Mouse (Mus musculus): ENCODE measurements at regions not wholly inside any gene's neighbourhood (a gene's known extent, or its start where the extent isn't known, plus 50 kb on each side); places are given as distances from the start of the nearest gene placed in this dataset.
A peak's percentile ranks its signal among the peaks of the same experiment; 100 is the strongest.
"Not testable (repeated sequence)": the region's sequence is repeated elsewhere in the genome, so short reads cannot be mapped to it uniquely, and the experiment has no call there.

GRCm38 (mm10) chr1:107807367-107807766 is 217.6 kb downstream of the Serpinb8 start:
- H3K27ac ChIP-seq; H3K27me3 ChIP-seq; H3K9me3 ChIP-seq; H3K9ac ChIP-seq; H3K4me1 ChIP-seq; ATAC-seq (ENCODE audit: insufficient number of reproducible peaks, insufficient read depth, low FRiP score, low TSS enrichment); H3K4me2 ChIP-seq (replicated peaks); H3K36me3 ChIP-seq; H3K4me3 ChIP-seq: not testable (repeated sequence)
- WGBS, result 83% methylated on average over 2 of the region's 2 CpGs

GRCm38 (mm10) chr1:107811136-107811535 is 221.3 kb downstream of the Serpinb8 start:
- no peak for ATAC-seq (ENCODE audit: insufficient number of reproducible peaks, insufficient read depth, low FRiP score, low TSS enrichment)
- H3K27ac ChIP-seq, result no peak overlapping the region
- H3K36me3 ChIP-seq, result no peaks in the 10 kb centered on the region
- H3K9me3 ChIP-seq, result no peaks in the 10 kb centered on the region
- no peak overlapping the region for H3K4me2 ChIP-seq (replicated peaks)
- no peak overlapping the region for H3K9ac ChIP-seq
- no peak overlapping the region for H3K4me3 ChIP-seq
- 63% methylated on average over 1 of the region's 1 CpGs for WGBS
- no peaks in the 10 kb centered on the region for H3K27me3 ChIP-seq
- H3K4me1 ChIP-seq, result no peaks in the 10 kb centered on the region

DNA sequence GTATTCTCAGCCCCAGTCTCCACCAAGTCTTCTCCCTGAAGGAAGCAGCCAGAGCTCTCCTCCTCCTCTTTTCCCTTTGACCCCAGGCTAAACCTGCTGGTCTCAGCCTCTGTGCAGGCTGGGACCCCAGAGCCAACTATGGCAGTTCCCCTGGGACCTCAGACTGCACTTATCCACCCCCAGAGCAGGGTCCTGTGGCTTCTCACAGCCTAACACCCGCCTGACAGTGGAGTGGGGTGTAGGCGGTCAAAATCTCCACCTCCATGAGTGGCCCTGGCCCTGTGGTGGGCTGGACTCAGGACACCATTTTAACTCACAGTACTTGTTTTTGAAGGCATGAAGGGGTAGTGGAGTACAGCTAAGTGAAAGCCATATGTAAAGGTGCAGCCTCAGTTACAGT is 222.1 kb downstream of the Serpinb8 start:
- no peak overlapping the region for H3K4me3 ChIP-seq
- WGBS, result 78% methylated on average over 2 of the region's 2 CpGs
- no peaks in the 10 kb centered on the region for H3K36me3 ChIP-seq
- ATAC-seq (ENCODE audit: insufficient number of reproducible peaks, insufficient read depth, low FRiP score, low TSS enrichment), result peak; percentile 69; the same call in 1 of the 2 replicates
- no peak overlapping the region for H3K9ac ChIP-seq
- H3K9me3 ChIP-seq, result no peaks in the 10 kb centered on the region
- no peak overlapping the region for H3K27ac ChIP-seq
- H3K4me2 ChIP-seq (replicated peaks), result no peak overlapping the region
- no peaks in the 10 kb centered on the region for H3K27me3 ChIP-seq
- no peaks in the 10 kb centered on the region for H3K4me1 ChIP-seq

DNA sequence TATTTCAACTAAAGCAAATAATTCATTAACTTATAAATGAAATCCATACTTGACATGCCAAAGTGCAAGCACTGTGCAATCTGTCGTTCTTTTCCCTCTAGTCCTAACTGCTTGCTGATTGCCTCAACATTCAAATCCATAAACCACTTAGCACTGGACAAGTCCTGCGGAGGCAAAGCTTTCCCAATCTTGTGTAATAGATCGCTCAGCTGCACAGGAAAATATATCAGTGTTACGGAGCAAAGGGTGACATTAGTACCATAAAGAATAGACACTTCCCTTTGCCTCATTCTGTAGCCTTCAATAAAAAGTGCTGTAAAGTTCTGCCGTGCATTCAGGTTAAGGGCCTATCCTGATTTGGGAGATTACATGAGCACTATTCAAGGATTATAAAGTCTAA is 248.1 kb downstream of the Serpinb8 start:
- 83% methylated on average over 5 of the region's 5 CpGs for WGBS
- Histone ChIP-seq H3K27ac (no peak overlapping the region), H3K36me3 (no peaks in the 10 kb centered on the region), H3K4me2 (replicated peaks) (no peak overlapping the region), H3K27me3 (no peaks in the 10 kb centered on the region), H3K9ac (no peak overlapping the region), H3K9me3 (no peaks in the 10 kb centered on the region), H3K4me1 (no peaks in the 10 kb centered on the region), H3K4me3 (no peak overlapping the region)
- ATAC-seq (ENCODE audit: insufficient number of reproducible peaks, insufficient read depth, low FRiP score, low TSS enrichment), result no peak

DNA sequence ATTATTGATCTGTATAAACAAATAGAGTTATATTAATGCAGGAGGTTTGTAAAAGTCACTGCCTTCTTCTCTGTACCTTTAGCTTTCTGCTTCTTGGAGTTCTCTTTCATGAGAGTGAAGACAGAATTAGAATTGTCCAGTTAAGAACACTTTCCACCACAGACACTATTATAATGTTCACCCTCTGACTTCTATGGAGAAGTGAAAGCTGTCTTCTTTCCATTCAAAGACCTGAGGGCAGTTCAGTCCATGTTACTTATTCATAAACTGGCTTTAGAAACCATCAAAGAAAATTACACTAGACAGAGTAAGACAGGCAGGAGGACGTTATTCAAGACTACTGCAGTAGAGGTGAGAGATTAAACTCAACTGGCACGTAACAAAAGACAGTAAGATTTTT is 262.6 kb downstream of the Serpinb8 start:
- no peak overlapping the region for H3K4me3 ChIP-seq
- H3K4me1 ChIP-seq, result no peaks in the 10 kb centered on the region
- no peak overlapping the region for H3K9ac ChIP-seq
- H3K4me2 ChIP-seq (replicated peaks), result no peak overlapping the region
- H3K27ac ChIP-seq, result no peak overlapping the region
- H3K27me3 ChIP-seq, result no peaks in the 10 kb centered on the region
- no peak for ATAC-seq (ENCODE audit: insufficient number of reproducible peaks, insufficient read depth, low FRiP score, low TSS enrichment)
- no peaks in the 10 kb centered on the region for H3K36me3 ChIP-seq
- WGBS, result 42% methylated on average over 2 of the region's 2 CpGs
- H3K9me3 ChIP-seq, result no peaks in the 10 kb centered on the region

DNA sequence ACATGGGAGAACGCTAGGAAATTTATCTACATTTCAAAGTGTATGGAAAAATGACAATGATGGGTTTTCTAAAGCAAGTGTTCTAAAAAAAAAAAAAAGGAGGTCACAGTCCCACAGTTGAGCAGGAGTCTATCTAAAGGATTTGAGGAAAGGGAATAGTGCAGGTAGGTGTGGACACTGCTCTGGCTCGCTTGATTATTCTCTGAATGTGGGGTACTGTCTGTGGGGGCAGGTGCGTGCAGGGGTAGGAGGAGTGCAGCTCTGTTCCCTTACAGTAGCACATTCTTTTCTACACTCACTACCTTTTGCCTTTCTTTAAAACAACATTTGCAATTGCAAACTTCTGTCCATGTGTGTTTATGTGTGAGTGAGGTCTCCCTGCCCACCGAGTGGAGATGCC is 263.2 kb downstream of the Serpinb8 start:
- Histone ChIP-seq H3K36me3 (no peaks in the 10 kb centered on the region), H3K4me1 (no peaks in the 10 kb centered on the region), H3K27ac (no peak overlapping the region), H3K4me2 (replicated peaks) (no peak overlapping the region), H3K9me3 (no peaks in the 10 kb centered on the region), H3K4me3 (no peak overlapping the region), H3K9ac (no peak overlapping the region), H3K27me3 (no peaks in the 10 kb centered on the region)
- no peak for ATAC-seq (ENCODE audit: insufficient number of reproducible peaks, insufficient read depth, low FRiP score, low TSS enrichment)
- WGBS, result 80% methylated on average over 4 of the region's 4 CpGs

DNA sequence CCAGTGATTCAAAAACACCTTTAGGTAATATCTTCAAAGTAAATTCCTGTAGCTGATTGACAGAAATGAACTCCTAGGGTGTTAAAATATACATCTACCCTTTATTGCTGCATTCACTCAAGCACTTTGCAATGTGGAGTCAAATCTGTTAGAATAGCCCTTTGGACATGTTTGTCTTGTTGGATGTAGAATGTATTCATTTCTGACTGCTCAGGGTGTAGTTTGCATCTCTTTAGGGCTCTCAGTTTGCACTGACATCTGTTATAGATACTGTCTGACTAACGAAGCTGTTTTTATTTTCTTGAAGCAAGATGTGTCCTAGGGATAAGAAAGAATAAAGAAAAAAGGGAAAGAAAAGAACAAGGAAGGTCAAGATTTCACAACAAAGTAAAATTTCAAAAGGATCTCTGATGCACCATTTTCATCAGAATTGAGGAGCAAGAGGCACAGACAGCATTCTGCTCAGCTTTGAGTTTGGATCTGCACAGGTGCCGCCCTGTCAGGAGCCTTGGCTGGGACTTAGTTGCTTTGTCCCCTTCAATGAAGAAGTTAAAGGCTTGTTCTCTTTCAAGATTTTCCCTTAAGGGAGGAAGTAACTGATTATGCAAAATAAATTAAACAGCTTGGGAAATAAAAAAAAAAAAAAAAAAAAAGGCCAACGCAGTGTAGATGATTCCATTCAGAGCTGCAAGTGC is 308.1 kb downstream of the Serpinb8 start:
- no peak overlapping the region for H3K4me3 ChIP-seq
- WGBS, result 35% methylated on average over 3 of the region's 3 CpGs
- no peak overlapping the region for H3K27ac ChIP-seq
- no peaks in the 10 kb centered on the region for H3K9me3 ChIP-seq
- H3K4me1 ChIP-seq, result no peaks in the 10 kb centered on the region
- H3K4me2 ChIP-seq (replicated peaks), result no peak overlapping the region
- H3K36me3 ChIP-seq, result no peaks in the 10 kb centered on the region
- ATAC-seq (ENCODE audit: insufficient number of reproducible peaks, insufficient read depth, low FRiP score, low TSS enrichment), result no peak
- no peak overlapping the region for H3K9ac ChIP-seq
- no peaks in the 10 kb centered on the region for H3K27me3 ChIP-seq

- no peak overlapping the region for H3K9ac ChIP-seq
- WGBS, result 89% methylated on average over 4 of the region's 4 CpGs
- no peaks in the 10 kb centered on the region for H3K9me3 ChIP-seq
- no peaks in the 10 kb centered on the region for H3K36me3 ChIP-seq
- ATAC-seq (ENCODE audit: insufficient number of reproducible peaks, insufficient read depth, low FRiP score, low TSS enrichment), result no peak
- H3K27me3 ChIP-seq, result no peaks in the 10 kb centered on the region
- no peak overlapping the region for H3K4me2 ChIP-seq (replicated peaks)
- H3K4me3 ChIP-seq, result no peak overlapping the region
- no peaks in the 10 kb centered on the region for H3K4me1 ChIP-seq
- H3K27ac ChIP-seq, result no peak overlapping the region
These were observed 309.5 kb downstream of the Serpinb8 start for GRCm38 (mm10) chr1:107899261-107899660.

- Histone ChIP-seq H3K27ac (no peak overlapping the region), H3K4me2 (replicated peaks) (no peak overlapping the region), H3K9me3 (no peaks in the 10 kb centered on the region), H3K4me3 (no peak overlapping the region), H3K36me3 (no peaks in the 10 kb centered on the region), H3K27me3 (no peaks in the 10 kb centered on the region), H3K4me1 (no peaks in the 10 kb centered on the region), H3K9ac (no peak overlapping the region)
- ATAC-seq (ENCODE audit: insufficient number of reproducible peaks, insufficient read depth, low FRiP score, low TSS enrichment), result no peak
- WGBS, result 71% methylated on average over 2 of the region's 2 CpGs
These were observed 310.6 kb downstream of the Serpinb8 start for GRCm38 (mm10) chr1:107900449-107900848.

- no peaks in the 10 kb centered on the region for H3K36me3 ChIP-seq
- no peaks in the 10 kb centered on the region for H3K9me3 ChIP-seq
- no peak overlapping the region for H3K4me2 ChIP-seq (replicated peaks)
- H3K4me3 ChIP-seq, result no peak overlapping the region
- H3K4me1 ChIP-seq, result no peaks in the 10 kb centered on the region
- H3K27ac ChIP-seq, result no peak overlapping the region
- WGBS, result 67% methylated on average over 1 of the region's 1 CpGs
- H3K9ac ChIP-seq, result no peak overlapping the region
- no peaks in the 10 kb centered on the region for H3K27me3 ChIP-seq
- ATAC-seq (ENCODE audit: insufficient number of reproducible peaks, insufficient read depth, low FRiP score, low TSS enrichment), result no peak
These were observed 311.1 kb downstream of the Serpinb8 start for GRCm38 (mm10) chr1:107900913-107901312.

DNA sequence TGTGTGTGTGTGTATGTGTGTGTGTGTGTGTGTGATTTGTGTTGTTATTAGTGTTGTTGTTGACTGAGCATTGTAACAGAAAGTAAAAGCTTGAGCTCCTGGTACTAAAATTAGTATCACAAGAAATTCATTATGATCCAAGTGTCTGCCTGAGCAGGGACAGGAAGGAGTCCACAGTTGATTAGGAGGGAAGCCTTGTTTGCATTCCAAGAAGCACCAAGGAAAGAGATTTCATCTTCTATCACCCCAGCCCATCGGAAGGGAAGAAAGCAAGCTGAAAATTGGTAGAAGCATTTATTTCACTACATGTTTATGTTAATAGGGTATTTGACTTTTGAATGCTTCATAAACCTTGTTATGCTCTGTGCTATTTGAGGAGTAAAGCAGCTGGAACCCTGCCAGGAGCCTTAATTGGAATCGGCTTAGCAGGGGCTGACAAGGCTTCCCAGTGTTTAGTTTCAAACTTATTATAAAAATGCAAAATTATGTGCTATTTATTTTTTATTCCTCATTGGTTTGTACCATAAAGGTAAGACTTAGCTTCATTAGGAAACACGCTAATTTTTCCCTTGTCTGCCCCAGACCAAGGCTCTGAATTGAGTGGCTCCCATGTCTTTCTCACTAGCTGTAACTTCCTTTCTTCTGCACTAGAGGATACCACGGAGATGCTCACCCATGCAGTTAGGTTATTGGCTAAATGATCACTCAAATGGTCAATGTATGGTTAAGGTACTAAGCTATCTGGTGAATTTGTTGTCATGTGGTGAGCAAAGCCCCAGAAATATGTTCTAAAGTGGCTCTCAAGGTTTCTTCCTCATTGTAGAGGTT is 318.6 kb downstream of the Serpinb8 start:
- H3K9me3 ChIP-seq, result no peaks in the 10 kb centered on the region
- no peak overlapping the region for H3K4me3 ChIP-seq
- no peak overlapping the region for H3K9ac ChIP-seq
- H3K4me1 ChIP-seq, result peaks cover 5% of the 10 kb centered on the region; the same call in 1 of the 2 replicates
- no peaks in the 10 kb centered on the region for H3K36me3 ChIP-seq
- H3K27ac ChIP-seq, result no peak overlapping the region
- H3K27me3 ChIP-seq, result no peaks in the 10 kb centered on the region
- WGBS, result 51% methylated on average over 4 of the region's 4 CpGs
- no peak overlapping the region for H3K4me2 ChIP-seq (replicated peaks)
- ATAC-seq (ENCODE audit: insufficient number of reproducible peaks, insufficient read depth, low FRiP score, low TSS enrichment), result no peak
